Mouse (Mus musculus): Measurements from ENCODE around the gene Top3b.

- TF ChIP-seq TAL1 (IDR thresholded peaks at IDR 0.05; ENCODE audit: low read length) (no peak), GATA1 (IDR thresholded peaks at IDR 0.05; ENCODE audit: low read length) (no peak)
Observed at GRCm38 (mm10) chr16:16892366-16892765, 21.8 kb downstream of the Top3b start.
